Mouse (Mus musculus) embryonic fibroblast, embryonic 13.5 days (primary cell): ENCODE results near the gene Ccdc155.

Source experiments
- CTCF ChIP-seq: IDR thresholded peaks from 2 replicates; pipeline ENCODE4 v1.5.1; 2011; ENCODE audit warnings: mild to moderate bottlenecking, control low read depth, low read length, moderate library complexity, borderline replicate concordance; ENCODE audit not compliant: insufficient read depth
- POLR2A ChIP-seq: IDR thresholded peaks from 2 replicates; pipeline ENCODE4 v1.6.1; 2011; ENCODE audit warnings: low read depth, mild to moderate bottlenecking, control low read depth, low read length, moderate library complexity

DNA sequence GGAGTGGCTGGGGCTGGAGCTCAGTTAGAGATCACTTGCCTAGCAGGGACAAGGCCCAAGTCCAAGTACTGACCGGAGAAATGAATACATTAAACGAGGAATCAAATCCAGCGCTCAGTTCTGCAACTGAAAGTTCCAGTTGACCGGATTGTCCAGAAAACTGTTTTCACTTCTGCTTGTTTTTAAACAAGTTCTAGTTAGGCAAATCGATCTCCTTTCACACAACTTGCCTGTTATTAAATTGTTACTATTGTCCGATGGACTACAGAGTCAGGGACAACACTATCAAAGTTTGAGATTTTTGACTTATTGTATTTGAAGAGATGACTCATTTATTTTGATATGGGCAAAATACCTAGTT lies 36.7 kb upstream of the Ccdc155 start:
- TF ChIP-seq CTCF (no peak), POLR2A (no peak)
